Mouse (Mus musculus): ENCODE data around the gene Cmtm7. TPM values are rescaled to one million over a fixed set of nuclear protein-coding genes. Genes with fewer than 3 reads are reported as not detected.
A peak's percentile ranks its signal among the peaks of the same experiment; 100 is the strongest.

Cmtm7 gene
- polyA plus RNA-seq, 1 experiment: 0.53 TPM

DNA sequence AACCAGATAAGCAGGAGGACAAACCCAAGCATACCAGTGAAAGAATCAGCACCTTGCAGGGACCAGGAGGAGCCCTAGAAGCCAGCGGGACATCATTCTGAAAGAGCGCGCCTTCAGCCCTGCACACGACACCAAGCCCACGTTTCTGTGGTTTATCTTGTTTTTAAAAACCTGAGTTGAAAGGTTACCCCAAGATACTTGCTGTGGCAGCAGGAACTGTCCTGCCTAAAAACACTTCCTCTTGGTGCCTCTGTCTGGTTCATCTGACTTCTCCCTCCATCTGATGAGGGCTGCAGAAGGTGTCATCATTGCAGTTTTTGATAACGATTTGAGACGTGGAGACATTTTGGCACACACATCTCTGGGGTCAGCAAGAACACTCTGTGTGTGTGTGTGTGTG lies 6.1 kb upstream of the Cmtm7 start:
- H3K9me3 ChIP-seq (ENCODE audit: control insufficient read depth, low read length): no peaks in the 10 kb centered on the region; the same call in 1 of the 2 replicates
- H3K27me3 ChIP-seq (ENCODE audit: control insufficient read depth): peaks cover 30% of the 10 kb centered on the region
- TF ChIP-seq TAL1 (IDR thresholded peaks at IDR 0.05; ENCODE audit: low read length) (no peak), GATA1 (IDR thresholded peaks at IDR 0.05; ENCODE audit: low read length) (no peak)
- H3K4me1 ChIP-seq (ENCODE audit: control insufficient read depth): peaks cover 17% of the 10 kb centered on the region
- no peaks in the 10 kb centered on the region for H3K36me3 ChIP-seq (ENCODE audit: control insufficient read depth)
- H3K4me3 ChIP-seq (replicated peaks): no peak overlapping the region

DNA sequence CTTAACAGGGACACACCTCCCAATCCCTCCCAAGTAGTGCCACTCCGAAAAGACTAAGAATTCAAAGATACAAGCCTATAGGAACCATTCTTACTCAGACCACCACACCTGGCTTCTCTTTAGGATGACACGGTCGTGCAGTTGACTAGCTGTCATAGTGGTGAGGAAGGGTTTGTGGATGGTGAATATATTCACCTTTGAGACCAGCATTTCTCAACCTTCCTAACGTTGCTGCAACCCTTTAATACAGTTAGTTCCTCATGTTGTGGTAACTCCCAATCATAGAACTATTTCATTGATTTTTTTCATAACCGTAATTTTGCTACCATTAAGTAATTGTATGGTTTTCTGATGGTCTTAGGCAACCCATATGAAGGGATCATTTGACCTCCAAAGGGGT lies 5.5 kb upstream of the Cmtm7 start:
- Histone ChIP-seq H3K36me3 (ENCODE audit: control insufficient read depth) (no peaks in the 10 kb centered on the region), H3K27me3 (ENCODE audit: control insufficient read depth) (peaks cover 36% of the 10 kb centered on the region), H3K4me3 (replicated peaks) (no peak overlapping the region), H3K4me1 (ENCODE audit: control insufficient read depth) (peaks cover 17% of the 10 kb centered on the region), H3K9me3 (ENCODE audit: control insufficient read depth, low read length) (no peaks in the 10 kb centered on the region; the same call in 1 of the 2 replicates)
- no peak for TF ChIP-seq GATA1 (IDR thresholded peaks at IDR 0.05; ENCODE audit: low read length)
- TF ChIP-seq TAL1 (IDR thresholded peaks at IDR 0.05; ENCODE audit: low read length): no peak

DNA sequence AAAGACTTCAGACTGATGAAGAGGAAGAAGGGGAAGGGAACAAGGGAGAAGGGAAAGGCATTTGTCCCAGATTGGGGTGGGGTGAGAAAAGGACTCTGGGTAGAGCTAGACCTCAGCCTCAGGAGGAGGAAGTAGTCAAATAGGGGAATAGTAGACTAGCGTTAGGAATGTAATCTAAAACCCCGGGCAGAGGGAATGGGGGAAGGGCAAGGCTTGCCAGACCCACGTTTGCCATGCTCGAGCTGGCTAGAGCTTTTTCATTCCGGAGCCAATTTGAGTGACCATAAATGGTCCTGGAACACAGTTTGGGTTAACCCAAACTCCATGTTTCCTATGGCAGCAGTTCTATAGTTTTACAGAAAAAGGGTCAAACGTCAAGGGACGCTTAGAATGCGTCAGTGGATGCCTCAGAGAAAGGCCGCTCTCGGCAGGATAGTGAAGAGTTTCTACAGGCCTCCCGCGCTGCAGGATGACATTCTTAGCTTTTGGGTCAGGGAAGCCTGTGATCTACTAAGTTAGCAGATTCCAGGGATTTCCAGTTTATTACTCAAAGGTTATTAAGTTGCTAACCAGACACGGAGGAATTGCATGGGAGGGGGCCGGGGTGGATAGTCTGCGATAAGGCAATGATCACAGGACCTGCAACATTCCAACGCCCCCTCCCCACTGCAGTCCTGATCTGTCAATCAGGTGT lies 3.9 kb upstream of the Cmtm7 start:
- Histone ChIP-seq H3K36me3 (ENCODE audit: control insufficient read depth) (no peaks in the 10 kb centered on the region), H3K9me3 (ENCODE audit: control insufficient read depth, low read length) (no peaks in the 10 kb centered on the region; the same call in 1 of the 2 replicates), H3K4me1 (ENCODE audit: control insufficient read depth) (peaks cover 30% of the 10 kb centered on the region), H3K27me3 (ENCODE audit: control insufficient read depth) (peaks cover 50% of the 10 kb centered on the region), H3K4me3 (replicated peaks) (no peak overlapping the region)
- TF ChIP-seq GATA1 (IDR thresholded peaks at IDR 0.05; ENCODE audit: low read length) (no peak), TAL1 (IDR thresholded peaks at IDR 0.05; ENCODE audit: low read length) (no peak)

DNA sequence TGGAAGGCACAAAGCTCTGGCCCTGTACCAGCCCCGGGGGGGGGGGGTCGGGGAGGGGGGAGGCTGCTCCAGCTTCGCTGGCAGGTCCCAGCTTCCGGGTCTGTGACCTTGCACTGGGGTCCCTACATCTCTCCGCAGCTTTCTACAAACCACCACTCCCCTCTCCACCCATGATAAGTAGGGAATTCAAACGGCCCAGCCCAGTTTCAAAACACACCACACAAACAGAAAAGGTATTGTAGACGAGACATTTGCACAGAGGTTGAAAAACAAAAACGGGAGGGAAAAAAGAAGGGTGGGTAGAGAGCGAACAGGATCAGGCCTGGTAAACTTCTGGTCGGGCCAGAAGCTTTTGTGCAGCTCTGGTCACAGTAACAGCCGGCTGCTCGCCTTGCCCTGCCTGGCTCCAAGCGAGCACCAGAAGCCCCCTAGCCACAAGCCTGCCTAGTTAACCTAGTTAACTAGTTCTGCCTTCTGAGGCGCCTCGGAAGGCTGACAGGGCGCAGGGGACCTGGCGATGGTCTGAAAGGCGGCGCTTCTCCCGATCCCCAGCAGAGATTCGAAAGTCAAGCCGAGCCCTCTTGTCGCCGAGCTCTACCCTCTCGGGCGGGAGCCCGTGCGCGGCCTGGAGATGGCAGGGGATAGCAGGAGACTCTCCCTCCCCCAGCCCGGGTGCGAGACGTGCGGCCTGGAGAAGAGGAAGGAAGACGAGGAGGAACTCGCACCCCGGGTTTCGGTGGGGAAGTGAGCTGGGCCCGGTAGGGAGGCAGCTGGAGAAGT lies 720 bp downstream of the Cmtm7 start:
- TF ChIP-seq GATA1 (IDR thresholded peaks at IDR 0.05; ENCODE audit: low read length) (no peak), TAL1 (IDR thresholded peaks at IDR 0.05; ENCODE audit: low read length) (no peak)
- H3K4me1 ChIP-seq (ENCODE audit: control insufficient read depth): peaks cover 17% of the 10 kb centered on the region

DNA sequence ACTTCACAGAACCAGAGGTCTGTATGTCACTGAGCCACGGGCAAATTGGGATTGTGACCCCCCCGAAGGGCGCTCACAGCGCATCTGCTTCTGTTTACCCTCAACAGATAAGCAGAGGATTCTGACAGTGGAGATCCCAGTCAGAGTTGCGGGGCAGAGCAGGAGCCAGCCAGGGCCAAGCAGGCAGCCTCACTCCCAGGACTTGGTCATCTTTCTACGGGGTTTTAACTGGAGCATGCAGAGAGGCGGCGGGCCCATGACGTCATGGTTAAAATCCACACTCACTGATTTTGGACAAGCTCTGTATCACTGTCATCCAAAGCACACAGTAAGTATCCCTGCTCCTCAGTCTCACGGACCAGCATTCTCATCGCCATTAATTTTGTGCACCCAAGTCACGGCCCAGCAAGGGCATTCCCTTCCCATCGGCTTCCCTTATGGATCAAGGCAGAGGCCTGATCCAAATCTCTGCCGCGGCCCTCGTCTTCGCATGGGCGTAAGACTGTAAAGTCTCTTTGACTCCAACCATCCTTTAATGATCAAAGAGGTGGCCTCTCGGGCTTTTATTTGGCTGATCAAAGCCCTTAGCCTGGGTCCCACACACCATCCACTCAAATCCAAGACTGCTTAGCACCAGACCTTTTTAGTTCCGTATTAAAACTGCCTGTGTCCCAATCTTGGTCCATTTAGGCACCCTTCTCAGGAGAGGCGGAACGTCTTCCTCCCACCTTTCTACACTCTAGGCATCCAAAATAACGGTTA lies 1.5 kb downstream of the Cmtm7 start:
- no peak for TF ChIP-seq GATA1 (IDR thresholded peaks at IDR 0.05; ENCODE audit: low read length)
- no peak for TF ChIP-seq TAL1 (IDR thresholded peaks at IDR 0.05; ENCODE audit: low read length)
- H3K36me3 ChIP-seq (ENCODE audit: control insufficient read depth): no peaks in the 10 kb centered on the region
- H3K9me3 ChIP-seq (ENCODE audit: control insufficient read depth, low read length): no peaks in the 10 kb centered on the region
- H3K4me1 ChIP-seq (ENCODE audit: control insufficient read depth): peaks cover 17% of the 10 kb centered on the region
- H3K4me3 ChIP-seq (replicated peaks): no peak overlapping the region
- peaks cover 47% of the 10 kb centered on the region for H3K27me3 ChIP-seq (ENCODE audit: control insufficient read depth)

More for the DNA sequence above, 720 bp downstream of the Cmtm7 start:
- Histone ChIP-seq H3K27me3 (ENCODE audit: control insufficient read depth) (peaks cover 47% of the 10 kb centered on the region), H3K4me3 (replicated peaks) (peak overlapping the region; percentile 56), H3K36me3 (ENCODE audit: control insufficient read depth) (no peaks in the 10 kb centered on the region), H3K9me3 (ENCODE audit: control insufficient read depth, low read length) (no peaks in the 10 kb centered on the region)

DNA sequence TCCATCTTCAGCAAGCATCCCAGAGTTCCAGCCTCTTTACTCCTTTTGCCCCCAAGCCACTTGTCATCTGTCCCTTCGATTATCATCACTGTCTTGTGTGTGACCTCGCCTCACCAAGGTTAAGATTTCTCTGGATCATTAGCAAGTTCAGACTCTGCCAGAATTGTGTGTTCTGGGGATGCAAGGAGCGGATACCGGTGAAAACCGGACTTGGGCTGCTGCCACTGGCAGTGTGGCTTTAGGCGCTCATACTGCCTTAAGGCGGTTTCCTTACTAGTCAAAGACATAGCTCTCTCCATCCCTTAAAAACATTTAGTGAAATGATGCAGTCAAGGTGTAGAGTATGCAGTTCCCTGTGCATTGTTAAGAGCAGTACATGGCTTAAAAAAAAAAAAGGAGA lies 2.8 kb downstream of the Cmtm7 start:
- no peak overlapping the region for H3K4me3 ChIP-seq (replicated peaks)
- TF ChIP-seq TAL1 (IDR thresholded peaks at IDR 0.05; ENCODE audit: low read length) (no peak), GATA1 (IDR thresholded peaks at IDR 0.05; ENCODE audit: low read length) (no peak)
- peaks cover 17% of the 10 kb centered on the region for H3K4me1 ChIP-seq (ENCODE audit: control insufficient read depth)
- peaks cover 47% of the 10 kb centered on the region for H3K27me3 ChIP-seq (ENCODE audit: control insufficient read depth)
- no peaks in the 10 kb centered on the region for H3K36me3 ChIP-seq (ENCODE audit: control insufficient read depth)
- no peaks in the 10 kb centered on the region for H3K9me3 ChIP-seq (ENCODE audit: control insufficient read depth, low read length)

DNA sequence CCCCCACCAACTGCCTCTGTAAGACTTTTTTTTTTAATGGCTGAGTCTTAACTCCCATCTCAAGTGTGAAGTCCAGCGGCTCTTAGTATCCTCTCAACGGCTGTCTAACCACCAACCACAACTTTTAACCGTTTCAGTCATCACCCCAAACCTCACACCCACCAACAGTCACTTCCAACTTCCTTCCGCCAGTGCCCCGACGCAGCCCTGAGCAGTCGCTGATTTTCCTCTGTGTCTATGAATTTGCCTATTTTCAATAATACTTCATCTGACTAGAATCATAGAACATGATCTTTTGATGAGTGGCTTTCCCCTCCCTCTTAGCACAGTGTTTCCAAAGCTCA lies 3.6 kb downstream of the Cmtm7 start:
- H3K9me3 ChIP-seq (ENCODE audit: control insufficient read depth, low read length): no peaks in the 10 kb centered on the region
- H3K36me3 ChIP-seq (ENCODE audit: control insufficient read depth): no peaks in the 10 kb centered on the region
- H3K4me3 ChIP-seq (replicated peaks): no peak overlapping the region
- no peak for TF ChIP-seq TAL1 (IDR thresholded peaks at IDR 0.05; ENCODE audit: low read length)
- TF ChIP-seq GATA1 (IDR thresholded peaks at IDR 0.05; ENCODE audit: low read length): no peak
- peaks cover 44% of the 10 kb centered on the region for H3K27me3 ChIP-seq (ENCODE audit: control insufficient read depth)
- H3K4me1 ChIP-seq (ENCODE audit: control insufficient read depth): peaks cover 17% of the 10 kb centered on the region

DNA sequence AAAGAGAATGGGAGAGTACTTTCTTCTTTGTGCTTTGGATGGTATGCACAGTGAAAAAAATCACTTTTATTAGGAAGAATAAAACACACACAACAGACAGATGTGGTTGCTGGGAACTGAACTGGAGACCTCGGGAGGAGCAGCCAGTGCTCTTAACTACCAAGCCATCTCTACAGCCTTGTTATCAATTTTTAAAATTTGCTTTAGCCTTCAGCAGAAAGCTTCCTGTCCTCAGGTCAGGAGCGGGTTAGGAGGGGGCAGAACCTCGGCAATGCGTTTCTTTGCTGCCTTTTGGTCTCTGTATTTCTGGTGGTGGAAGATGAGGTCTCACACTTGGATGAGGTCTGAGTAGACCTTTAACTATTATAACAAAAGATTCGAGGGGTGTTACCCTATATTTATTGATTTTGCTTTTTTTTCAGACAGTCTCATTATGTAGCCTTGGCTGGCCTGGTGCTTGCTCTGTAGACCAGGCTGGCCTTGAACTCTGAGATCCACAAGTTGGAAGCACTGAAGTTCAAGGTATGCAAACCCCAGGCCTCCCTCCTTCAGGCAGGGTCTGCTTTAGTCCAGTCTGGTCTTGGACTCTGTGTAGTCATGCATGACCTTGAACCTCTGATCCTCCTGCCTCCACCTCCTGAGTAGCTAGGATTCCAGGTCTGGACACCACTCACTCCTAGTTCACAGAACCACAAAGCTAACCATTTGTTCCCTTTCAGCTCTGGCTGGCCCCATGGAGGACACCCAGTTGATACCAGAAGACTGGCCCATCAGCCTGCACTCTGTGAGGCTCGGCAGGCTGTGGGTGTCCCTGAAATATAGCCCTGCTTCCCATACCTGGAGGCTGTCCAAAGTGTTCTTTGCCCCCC lies 4.2 kb downstream of the Cmtm7 start:
- Histone ChIP-seq H3K27me3 (ENCODE audit: control insufficient read depth) (peaks cover 37% of the 10 kb centered on the region), H3K4me3 (replicated peaks) (no peak overlapping the region), H3K4me1 (ENCODE audit: control insufficient read depth) (peaks cover 17% of the 10 kb centered on the region), H3K9me3 (ENCODE audit: control insufficient read depth, low read length) (no peaks in the 10 kb centered on the region), H3K36me3 (ENCODE audit: control insufficient read depth) (no peaks in the 10 kb centered on the region)
- TF ChIP-seq GATA1 (IDR thresholded peaks at IDR 0.05; ENCODE audit: low read length) (no peak), TAL1 (IDR thresholded peaks at IDR 0.05; ENCODE audit: low read length) (no peak)
